ENCODE assay signal across 8 mouse cellular contexts in the genomic region with DNA sequence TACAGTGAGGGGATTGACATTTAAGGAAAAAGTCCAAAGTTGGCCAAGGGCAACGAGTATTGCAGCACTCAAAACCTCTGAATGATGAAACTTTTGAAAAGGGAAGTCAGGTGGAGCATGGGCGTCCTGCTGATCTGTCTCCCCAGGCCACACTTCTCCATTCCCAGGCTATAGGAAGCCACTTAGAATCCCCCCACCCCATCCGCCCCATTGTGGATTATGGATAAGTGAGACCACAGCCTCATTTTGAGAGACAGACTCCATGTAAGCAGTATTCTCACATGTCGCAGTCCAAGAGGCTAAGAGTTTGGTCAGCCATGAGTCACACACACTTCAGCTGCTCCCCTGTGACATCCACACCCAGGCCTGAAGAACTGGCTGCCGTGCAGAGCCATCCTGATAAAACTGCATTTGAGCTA. TPM values are rescaled to one million over a fixed set of nuclear protein-coding genes. Genes with fewer than 3 reads are reported as not detected.
DNase-seq lines count a peak whose midpoint lies in the region; ATAC-seq lines count a peak whose summit lies in the region.

No protein-coding gene starts in this region.

- peak; percentile 39; the same call in 1 of the 2 replicates for ATAC-seq in megakaryocyte-erythroid progenitor cell, adult 5-6 weeks (replicated peaks; ENCODE audit: low FRiP score, low TSS enrichment, poor library complexity, severe bottlenecking)
- no peak for ATAC-seq in frontal cortex, adult (ENCODE audit: low TSS enrichment)

- peak; percentile 57 to 92 for DNase-seq in adrenal gland, adult (ENCODE audit: inconsistent age in 2 of 2, low spot score in 1 of 2)
- DNase-seq in adrenal gland, postnatal 4 days (ENCODE audit: low spot score in 2 of 2) = no peak
- DNase-seq in adrenal gland, adult 2 months = peak; percentile 72
- DNase-seq in heart, adult 9 months (ENCODE audit: low spot score in 2 of 2) = peak; percentile 44 to 59
- DNase-seq in cerebellum, postnatal 4 days (ENCODE audit: low spot score in 2 of 2) = no peak
- no peak for DNase-seq in yolk sac, embryonic 10.5 days (ENCODE audit: low spot score)

RNA-seq across cellular contexts. Expression of a gene that starts 26.8 kb away (rescaled TPM):
- total RNA-seq in adrenal gland, postnatal 4 days (2021) = 10 to 100 TPM; 71.3 to 80.4 TPM
- 100 to 1,000 TPM in 1 of 2 experiments, 10 to 100 TPM in 1; 84.3 to 124 TPM for total RNA-seq in adrenal gland, adult 2 months (2021)
- 36.3 and 42.9 TPM in 2 replicates for polyA plus RNA-seq in adrenal gland, adult 2 months (2012; rRNA removed)
- total RNA-seq in megakaryocyte-erythroid progenitor cell, adult 5-6 weeks (2014; fragmentation: Nextera tagmentation) = 127 and 136 TPM in 2 replicates
- 123 and 130 TPM in 2 replicates for total RNA-seq in megakaryocyte-erythroid progenitor cell, adult 5-6 weeks (2017)

Comparison
In these comparisons a context has a peak if more than half of its experiments do, and no peak if none do; other contexts are left out.
1. DNase-seq: peak in adrenal gland, adult (2 of 2), adrenal gland, adult 2 months (single experiment) and heart, adult 9 months (2 of 2); none in adrenal gland, postnatal 4 days (0 of 2), cerebellum, postnatal 4 days (0 of 2) and yolk sac, embryonic 10.5 days (single experiment).